Mouse (Mus musculus): ENCODE measurements around the gene Hnf1a.

DNA sequence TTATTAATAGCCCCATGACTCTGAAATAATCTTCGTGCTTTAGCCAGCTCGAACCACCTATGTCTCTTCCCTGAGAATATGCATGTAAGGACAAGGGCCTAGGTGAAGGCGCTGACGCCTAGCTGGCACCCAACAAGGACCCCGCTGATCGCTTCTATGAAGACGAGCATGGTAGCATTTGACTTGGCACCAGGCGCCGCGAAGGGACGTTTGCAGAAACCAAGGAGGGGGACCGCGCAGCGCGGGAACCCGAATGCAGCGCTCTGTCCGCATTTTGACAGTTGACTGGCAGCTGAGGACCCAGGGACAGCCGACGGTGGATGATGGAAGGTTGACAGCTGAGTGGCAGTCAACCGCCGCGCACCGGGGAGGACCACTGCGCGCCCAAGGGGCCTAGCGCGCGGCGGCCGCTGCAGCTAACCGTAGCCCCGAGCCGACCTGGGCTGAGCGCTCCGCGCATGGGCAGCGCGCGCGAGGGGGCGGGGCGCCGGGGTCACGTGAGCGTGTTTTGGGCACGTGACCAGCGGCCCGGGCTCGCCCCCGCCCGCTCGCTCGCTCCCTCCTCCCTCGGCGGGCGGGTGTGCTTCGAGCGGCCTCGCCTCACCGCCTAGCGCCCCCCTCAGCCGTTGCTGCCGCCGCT is 39.8 kb upstream of the Hnf1a start, which contains the start of gene Sppl3:
- no peak for TF ChIP-seq CTCF (IDR thresholded peaks at IDR 0.05; ENCODE audit: insufficient read depth, low read length)
- peak; percentile 80 for TF ChIP-seq POLR2A (IDR thresholded peaks at IDR 0.05; ENCODE audit: borderline replicate concordance, extremely low read depth, low read depth, low read length)

Measured in lung, adult 2 months (tissue).